Mouse (Mus musculus): ENCODE measurements around the gene Gm3182. TPM values are rescaled to one million over a fixed set of nuclear protein-coding genes. Genes with fewer than 3 reads are reported as not detected.
"Not testable (repeated sequence)": the region's sequence is repeated elsewhere in the genome, so short reads cannot be mapped to it uniquely, and the experiment has no call there.

Gm3182 gene
- total RNA-seq (2022) = not detected

GRCm38 (mm10) chr14:4481445-4481844 is at the start of gene Gm3182:
Gm3182 (plus strand) TSS chr14:4481745.
- not testable (repeated sequence) for DNase-seq

- DNase-seq = not testable (repeated sequence)
These were observed 17.9 kb downstream of the Gm3182 start for GRCm38 (mm10) chr14:4499425-4499824.

Other genes starting within 250 kb of the Gm3182 start
- gene Gm3138, start 232.1 kb upstream of the Gm3182 start, total RNA-seq (2022) = not detected
- gene Gm3149, start 164.5 kb upstream of the Gm3182 start, total RNA-seq (2022) = not detected
- under 1 TPM in 1 of 4 experiments, not detected in 3; 0.30 TPM for gene 2610042L04Rik, start 147.0 kb upstream of the Gm3182 start, total RNA-seq (2022)
- gene Gm3159, start 84.2 kb upstream of the Gm3182 start, total RNA-seq (2022) = not detected
- gene Gm3164, start 66.3 kb upstream of the Gm3182 start, total RNA-seq (2022) = under 1 TPM in 1 of 4 experiments, not detected in 3; 0.31 TPM
- gene Gm3173, start 50.8 kb upstream of the Gm3182 start, total RNA-seq (2022) = 1 to 10 TPM in 1 of 4 experiments, not detected in 3; 1.1 TPM
- not detected for gene Gm3047, start 73.7 kb downstream of the Gm3182 start, total RNA-seq (2022)
- not detected for gene Gm8159, start 150.6 kb downstream of the Gm3182 start, total RNA-seq (2022)
- not detected for gene Gm3239, start 182.4 kb downstream of the Gm3182 start, total RNA-seq (2022)
- gene Gm7876, start 227.5 kb downstream of the Gm3182 start, total RNA-seq (2022) = not detected
- gene Gm3252, start 245.0 kb downstream of the Gm3182 start, total RNA-seq (2022) = not detected